Mouse (Mus musculus): Measurements from ENCODE around the gene Usf2. TPM values are rescaled to one million over a fixed set of nuclear protein-coding genes. Genes with fewer than 3 reads are reported as not detected.

Gene Usf2
- polyA plus RNA-seq, 1 experiment from 2014 or later: 28.9 TPM

DNA sequence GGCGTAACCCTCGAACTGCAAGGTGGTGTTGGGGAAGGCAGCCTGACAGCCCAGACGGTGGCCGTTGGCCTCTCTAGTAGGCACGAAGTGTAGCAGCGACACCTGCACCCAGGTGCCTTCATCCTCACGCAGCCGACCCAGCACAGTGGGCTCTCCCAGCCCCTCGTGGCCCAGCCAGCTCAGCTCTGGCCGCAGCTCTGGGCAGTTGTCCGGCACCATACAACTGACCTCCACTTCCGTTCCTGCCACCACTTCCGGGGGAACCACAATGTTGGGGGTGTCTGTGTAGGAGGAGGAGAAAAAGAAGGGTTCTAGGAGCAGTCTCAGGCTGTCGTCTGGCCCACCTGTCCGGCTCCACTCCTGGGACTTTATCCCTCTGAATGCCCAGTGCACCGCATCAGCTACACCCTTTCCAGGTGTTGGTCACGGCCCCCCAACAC is 47.6 kb downstream of the Usf2 start:
- H3K36me3 ChIP-seq: no peaks in the 10 kb centered on the region
- peak overlapping the region; percentile 29 for H3K4me3 ChIP-seq
- no peak overlapping the region for H3K9ac ChIP-seq (replicated peaks)
- peak; percentile 44; the same call in 1 of the 2 replicates for ATAC-seq (ENCODE audit: low FRiP score, low read depth)
- WGBS: 25% methylated on average over 16 of the region's 17 CpGs
- peaks cover 24% of the 10 kb centered on the region for H3K27me3 ChIP-seq
- H3K9me3 ChIP-seq: no peaks in the 10 kb centered on the region
- peak overlapping the region; percentile 55 for H3K4me2 ChIP-seq (replicated peaks)
- H3K4me1 ChIP-seq: peaks cover 11% of the 10 kb centered on the region
- H3K27ac ChIP-seq (replicated peaks): no peak overlapping the region

DNA sequence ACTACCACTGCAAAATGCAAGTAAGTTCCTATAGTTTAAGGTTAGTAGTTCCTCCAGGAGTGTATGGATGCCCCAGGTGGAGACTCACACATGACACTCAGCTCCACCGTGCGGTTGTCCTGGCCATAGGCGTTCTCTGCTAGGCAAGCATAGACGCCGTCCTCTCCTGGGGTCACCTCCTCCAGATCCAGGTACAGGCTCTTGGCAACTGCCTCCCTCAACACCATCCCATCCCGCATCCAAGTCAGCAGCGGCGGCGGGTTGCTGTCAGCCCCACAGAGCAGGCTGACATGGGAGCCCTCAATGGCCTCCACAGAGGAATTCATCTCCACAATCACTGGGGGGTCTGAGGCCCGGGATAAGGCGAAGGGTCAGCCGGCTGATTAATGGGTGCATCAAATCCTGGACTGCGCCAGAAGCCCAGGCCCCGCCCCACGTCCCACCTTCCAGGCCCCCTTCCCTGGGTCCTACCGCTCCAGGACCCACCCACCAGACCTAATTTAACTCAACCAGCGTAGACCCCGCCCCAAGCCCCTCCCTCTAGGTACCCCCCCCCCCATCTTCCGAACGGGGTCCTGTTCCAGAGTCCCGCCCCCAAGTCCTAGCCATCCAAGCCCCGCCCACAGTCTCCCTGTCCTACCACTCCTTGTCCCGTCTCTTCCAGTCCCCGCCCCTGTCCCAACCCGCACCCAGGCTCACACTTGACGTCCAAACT is 48.2 kb downstream of the Usf2 start:
- H3K9me3 ChIP-seq: no peaks in the 10 kb centered on the region
- H3K4me2 ChIP-seq (replicated peaks): peak overlapping the region; percentile 55
- peaks cover 24% of the 10 kb centered on the region for H3K27me3 ChIP-seq
- peak overlapping the region; percentile 29 for H3K4me3 ChIP-seq
- no peak overlapping the region; the same call in 1 of the 2 replicates for H3K9ac ChIP-seq (replicated peaks)
- H3K27ac ChIP-seq (replicated peaks): no peak overlapping the region
- H3K4me1 ChIP-seq: peaks cover 11% of the 10 kb centered on the region
- WGBS: 3% methylated on average over 19 of the region's 26 CpGs
- peak; percentile 60 for ATAC-seq (ENCODE audit: low FRiP score, low read depth)
- no peaks in the 10 kb centered on the region for H3K36me3 ChIP-seq

DNA sequence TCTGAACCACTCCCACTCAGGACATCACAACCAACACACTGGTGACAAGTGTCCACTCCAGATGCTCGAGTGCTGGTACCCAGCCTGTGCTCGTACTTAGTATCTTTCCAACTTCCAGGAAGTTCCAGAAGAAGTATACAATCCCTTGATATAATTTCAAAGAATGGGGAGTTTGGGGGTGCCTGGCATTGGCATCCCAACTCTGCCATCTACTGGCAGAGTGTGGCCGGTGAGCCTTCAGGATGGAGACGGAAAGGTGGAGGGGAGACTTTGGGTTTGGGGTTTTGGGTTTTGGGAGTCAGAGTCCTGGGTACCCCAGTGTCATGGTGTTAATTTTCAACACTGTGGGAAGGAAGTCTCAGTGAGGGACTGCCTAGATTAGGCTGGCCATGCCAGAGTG is 52.6 kb downstream of the Usf2 start:
- Histone ChIP-seq H3K9me3 (no peaks in the 10 kb centered on the region), H3K27ac (replicated peaks) (no peak overlapping the region), H3K4me2 (replicated peaks) (no peak overlapping the region), H3K27me3 (peaks cover 18% of the 10 kb centered on the region), H3K36me3 (no peaks in the 10 kb centered on the region), H3K4me3 (no peak overlapping the region), H3K9ac (replicated peaks) (no peak overlapping the region), H3K4me1 (peaks cover 11% of the 10 kb centered on the region)
- WGBS: 64% methylated on average over 4 of the region's 4 CpGs
- no peak for ATAC-seq (ENCODE audit: low FRiP score, low read depth)

Other genes with a start within 250 kb of the Usf2 start
- gene Atp4a, start 244.6 kb downstream of the Usf2 start, polyA plus RNA-seq (2016; fragmentation: Nextera tagmentation; extraction: Ambion mirVana): 1.1 and 2.0 TPM in 2 replicates
- gene Tmem147, start 227.3 kb downstream of the Usf2 start, polyA plus RNA-seq (2016; fragmentation: Nextera tagmentation; extraction: Ambion mirVana): 149 and 152 TPM in 2 replicates
- 0.65 and 1.6 TPM in 2 replicates for gene Gapdhs, start 213.1 kb downstream of the Usf2 start, polyA plus RNA-seq (2016; fragmentation: Nextera tagmentation; extraction: Ambion mirVana)
- gene Sbsn, start 205.3 kb downstream of the Usf2 start, polyA plus RNA-seq (2016; fragmentation: Nextera tagmentation; extraction: Ambion mirVana): 1.6 and 1.8 TPM in 2 replicates
- 0.20 and 0.38 TPM in 2 replicates for gene Dmkn, start 193.0 kb downstream of the Usf2 start, polyA plus RNA-seq (2016; fragmentation: Nextera tagmentation; extraction: Ambion mirVana)
- gene Krtdap, start 168.9 kb downstream of the Usf2 start, polyA plus RNA-seq (2016; fragmentation: Nextera tagmentation; extraction: Ambion mirVana): not detected in 2 replicates
- not detected in 2 replicates for gene Ffar2, start 133.0 kb downstream of the Usf2 start, polyA plus RNA-seq (2016; fragmentation: Nextera tagmentation; extraction: Ambion mirVana)
- gene Ffar3, start 100.6 kb downstream of the Usf2 start, polyA plus RNA-seq (2016; fragmentation: Nextera tagmentation; extraction: Ambion mirVana): not detected in 2 replicates
- gene Ffar1, start 95.2 kb downstream of the Usf2 start, polyA plus RNA-seq (2016; fragmentation: Nextera tagmentation; extraction: Ambion mirVana): not detected in 2 replicates
- not detected in 2 replicates for gene Cd22, start 76.5 kb downstream of the Usf2 start, polyA plus RNA-seq (2016; fragmentation: Nextera tagmentation; extraction: Ambion mirVana)
- gene Mag, start 41.9 kb downstream of the Usf2 start, polyA plus RNA-seq (2016; fragmentation: Nextera tagmentation; extraction: Ambion mirVana): 0.39 and 0.51 TPM in 2 replicates
- gene Hamp2, start 32.1 kb downstream of the Usf2 start, polyA plus RNA-seq (2016; fragmentation: Nextera tagmentation; extraction: Ambion mirVana): not detected in 2 replicates
- gene Hamp, start 12.8 kb downstream of the Usf2 start, polyA plus RNA-seq (2016; fragmentation: Nextera tagmentation; extraction: Ambion mirVana): not detected in 2 replicates
- gene Lsr, start 16.7 kb upstream of the Usf2 start, polyA plus RNA-seq (2016; fragmentation: Nextera tagmentation; extraction: Ambion mirVana): 16.1 and 17.5 TPM in 2 replicates
- gene Fam187b, start 17.0 kb upstream of the Usf2 start, polyA plus RNA-seq (2016; fragmentation: Nextera tagmentation; extraction: Ambion mirVana): 0.26 and 0.57 TPM in 2 replicates
- 8.7 and 13.2 TPM in 2 replicates for gene Fxyd5, start 85.7 kb upstream of the Usf2 start, polyA plus RNA-seq (2016; fragmentation: Nextera tagmentation; extraction: Ambion mirVana)
- 10.0 and 11.5 TPM in 2 replicates for gene Fxyd7, start 94.7 kb upstream of the Usf2 start, polyA plus RNA-seq (2016; fragmentation: Nextera tagmentation; extraction: Ambion mirVana)
- gene Fxyd1, start 100.4 kb upstream of the Usf2 start, polyA plus RNA-seq (2016; fragmentation: Nextera tagmentation; extraction: Ambion mirVana): 8.9 and 10.3 TPM in 2 replicates
- 0.54 and 0.55 TPM in 2 replicates for gene Lgi4, start 102.5 kb upstream of the Usf2 start, polyA plus RNA-seq (2016; fragmentation: Nextera tagmentation; extraction: Ambion mirVana)
- 1.4 and 1.7 TPM in 2 replicates for gene Fxyd3, start 119.9 kb upstream of the Usf2 start, polyA plus RNA-seq (2016; fragmentation: Nextera tagmentation; extraction: Ambion mirVana)
- gene Hpn, start 158.5 kb upstream of the Usf2 start, polyA plus RNA-seq (2016; fragmentation: Nextera tagmentation; extraction: Ambion mirVana): 0.41 and 0.63 TPM in 2 replicates
- gene Scn1b, start 170.2 kb upstream of the Usf2 start, polyA plus RNA-seq (2016; fragmentation: Nextera tagmentation; extraction: Ambion mirVana): 1.7 and 1.8 TPM in 2 replicates
- 186 and 194 TPM in 2 replicates for gene Gramd1a, start 199.1 kb upstream of the Usf2 start, polyA plus RNA-seq (2016; fragmentation: Nextera tagmentation; extraction: Ambion mirVana)

Data from midbrain, embryonic 12.5 days (tissue).